Mouse (Mus musculus): ENCODE measurements at regions not wholly inside any gene's neighbourhood (a gene's known extent, or its start where the extent isn't known, plus 50 kb on each side); places are given as distances from the start of the nearest gene placed in this dataset.

DNA sequence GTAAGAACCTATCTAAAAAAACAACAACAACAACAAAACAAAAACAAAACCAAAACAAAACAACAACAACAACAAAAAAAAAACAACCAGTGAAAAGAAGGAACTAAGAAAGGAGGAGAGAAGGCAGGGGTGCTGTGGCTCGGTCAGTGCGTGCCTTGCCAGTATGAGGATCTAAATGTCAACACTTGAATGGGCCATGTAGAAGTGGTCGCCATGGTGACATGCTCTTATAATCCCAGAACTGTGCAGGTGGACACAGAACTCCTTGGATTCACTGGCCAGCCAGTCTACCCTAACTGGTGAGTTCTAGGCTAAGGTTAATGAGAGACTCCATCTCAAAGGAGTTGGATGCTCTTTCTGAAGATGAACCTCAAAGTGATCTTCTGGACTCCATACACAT is 267.7 kb downstream of the Zfp704 start:
- TF ChIP-seq CTCF (IDR thresholded peaks at IDR 0.05; ENCODE audit: borderline replicate concordance, insufficient read depth, low read depth, low read length) (no peak), POLR2A (IDR thresholded peaks at IDR 0.05; ENCODE audit: borderline replicate concordance, insufficient read depth, low read length) (no peak)

Measured in cerebellum, adult 2 months (tissue).